Mouse (Mus musculus) right cerebral cortex, postnatal 4 days (tissue): ENCODE results near the gene Tex13c2.

Experiments used
- DNase-seq: peaks from one replicate; pipeline ENCODE4 v3.0.0-alpha.2; 2022

The Tex13c2 gene

DNA sequence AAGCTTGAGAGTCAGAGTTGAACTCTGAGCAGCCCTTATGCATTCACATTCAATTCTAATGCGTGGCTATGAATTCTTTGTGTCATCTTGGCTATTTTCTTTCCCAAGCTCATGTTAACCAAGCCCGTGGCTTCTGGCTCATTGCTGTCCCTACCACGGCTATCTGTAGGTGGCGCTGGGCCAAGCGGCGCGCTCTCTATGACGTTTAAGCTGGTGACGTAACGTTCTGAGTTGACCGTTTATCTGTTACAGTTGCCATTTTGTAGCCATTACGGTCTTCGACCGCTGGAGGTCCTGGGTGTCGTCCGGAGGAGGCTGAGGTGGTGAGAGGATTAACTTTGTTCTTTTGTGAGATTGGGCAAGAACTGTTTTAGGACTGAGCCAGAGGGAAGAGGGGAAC lies at the start of gene Tex13c2:
Gene Tex13c2, plus strand, starts transcription at position 246 of the 400 bp plus-strand sequence.
- DNase-seq = no peak

- no peak for DNase-seq
These were observed 39.2 kb upstream of the Tex13c2 start for GRCm38 (mm10) chrX:42450305-42450704.

DNA sequence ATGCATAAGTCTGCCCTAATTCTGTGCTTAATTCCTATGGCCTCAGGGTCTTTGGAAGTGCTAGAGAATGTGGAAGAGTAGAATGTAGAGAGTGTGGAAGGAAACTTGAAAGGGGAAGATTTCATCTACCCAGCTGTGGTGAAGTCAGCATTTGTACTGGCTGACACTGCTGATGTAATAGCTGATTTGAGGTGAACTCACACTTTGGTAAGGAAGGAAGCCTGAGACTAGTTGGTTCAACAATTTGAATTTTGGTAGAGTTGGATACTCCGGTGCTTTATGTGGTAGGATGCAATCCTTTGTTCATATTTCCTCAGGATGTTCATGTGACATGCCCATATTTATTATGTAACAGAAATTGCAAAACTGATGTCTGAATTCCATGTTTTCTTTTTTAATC lies 36.5 kb upstream of the Tex13c2 start:
- DNase-seq = no peak

DNA sequence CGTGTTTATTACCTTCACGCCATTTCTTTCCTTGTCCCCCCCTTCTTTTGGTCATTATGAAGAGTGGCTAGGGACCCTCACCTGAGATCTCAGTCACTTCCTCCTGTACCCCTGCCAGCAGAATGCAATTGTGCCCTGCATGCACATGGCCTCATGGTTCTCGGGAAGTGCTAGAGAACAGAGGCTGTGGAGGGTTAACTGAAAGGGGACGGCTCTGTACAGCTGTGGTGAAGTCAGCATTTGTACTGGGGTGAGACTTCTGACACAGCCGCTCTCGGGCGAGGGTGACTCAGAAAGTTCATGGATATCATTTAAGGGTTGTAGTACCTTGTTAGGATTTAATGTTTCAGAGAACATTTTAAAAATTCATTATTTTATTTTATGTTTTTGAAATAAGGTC lies 35.0 kb upstream of the Tex13c2 start:
- no peak for DNase-seq

DNA sequence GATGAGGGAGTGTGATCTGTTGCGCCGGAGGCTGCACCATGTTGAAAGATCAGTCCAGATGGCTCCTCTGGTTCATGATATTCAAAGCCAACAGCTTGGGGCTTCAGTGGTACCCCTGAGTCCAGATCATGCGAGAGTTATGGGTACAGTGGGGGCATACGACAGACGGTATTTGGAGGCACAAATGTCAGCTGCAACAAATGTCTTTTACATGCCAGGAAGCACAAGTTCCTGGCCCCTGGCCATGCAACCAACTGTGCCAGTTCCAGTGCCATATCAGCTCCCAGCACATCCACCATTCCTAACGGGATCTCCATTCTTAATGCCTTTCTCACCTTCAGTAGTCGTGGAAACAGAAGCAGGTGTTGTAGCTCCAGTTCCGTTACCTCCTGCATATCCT lies 845 bp downstream of the Tex13c2 start:
- DNase-seq = no peak

DNA sequence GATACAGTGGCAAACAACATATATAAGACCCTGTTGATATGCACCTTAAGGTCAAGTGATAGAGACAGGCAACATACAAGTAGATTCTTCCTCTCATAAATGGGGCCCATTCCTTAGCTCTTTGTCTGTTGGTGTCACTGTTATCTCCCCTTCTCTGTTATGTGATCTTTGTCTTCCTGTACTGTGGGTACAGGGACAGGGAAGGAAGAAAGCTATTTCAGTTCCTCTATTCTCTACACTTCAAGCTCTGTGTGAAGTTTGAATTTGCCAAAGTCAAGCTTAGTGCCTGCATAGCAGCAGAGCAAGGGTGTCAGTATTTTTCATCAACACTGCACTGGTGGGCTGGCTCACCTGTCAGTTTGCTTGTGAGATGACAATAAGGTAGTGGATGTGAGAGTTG lies 11.0 kb downstream of the Tex13c2 start:
- no peak for DNase-seq

GRCm38 (mm10) chrX:42502291-42503043 lies 13.0 kb downstream of the Tex13c2 start, which contains the start of gene Sh2d1a:
TSS of gene Sh2d1a (plus strand) at chrX:42502453.
- no peak for DNase-seq

- no peak for DNase-seq
These were observed 21.6 kb downstream of the Tex13c2 start for GRCm38 (mm10) chrX:42511105-42511504.

- DNase-seq = no peak
These were observed 23.1 kb downstream of the Tex13c2 start for GRCm38 (mm10) chrX:42512567-42512966.

- no peak for DNase-seq
These were observed 33.4 kb downstream of the Tex13c2 start for GRCm38 (mm10) chrX:42522868-42523267.

- DNase-seq = no peak
These were observed 41.2 kb downstream of the Tex13c2 start for GRCm38 (mm10) chrX:42530703-42531102.

GRCm38 (mm10) chrX:42540030-42540755 lies 50.7 kb downstream of the Tex13c2 start:
- no peak for DNase-seq

GRCm38 (mm10) chrX:42540756-42541053 lies 51.2 kb downstream of the Tex13c2 start:
- DNase-seq = peak; percentile 74
